Mouse (Mus musculus) liver, embryonic 14.5 days (tissue): Measurements from ENCODE around the gene Rhbdd1.

ENCODE experiments used
- CTCF ChIP-seq: IDR thresholded peaks from 2 replicates; pipeline ENCODE4 v1.5.1; 2016; ENCODE audit warnings: antibody characterized with exemption, low read depth, control low read depth
- EP300 ChIP-seq: IDR thresholded peaks from 2 replicates; pipeline ENCODE4 v1.6.1; 2016; ENCODE audit warnings: antibody characterized with exemption, low read depth

DNA sequence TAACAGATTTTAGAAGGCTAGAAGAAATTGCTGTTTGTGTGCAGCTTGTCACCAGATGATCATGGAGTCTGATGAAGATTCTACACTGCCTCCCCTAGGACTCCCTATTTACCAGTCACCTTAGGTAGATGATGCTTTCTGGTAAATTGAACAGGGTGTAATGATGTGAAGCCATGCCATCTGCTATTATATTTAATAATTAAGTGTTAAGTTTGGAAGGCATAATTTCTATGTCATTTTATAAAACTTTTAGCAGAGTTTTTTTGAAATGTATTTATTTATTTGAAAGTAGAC lies 13.6 kb downstream of the Rhbdd1 start:
- TF ChIP-seq EP300 (no peak), CTCF (no peak)
